Mouse (Mus musculus) midbrain, embryonic 13.5 days (tissue): ENCODE data around the gene Irx2. TPM values are rescaled to one million over a fixed set of nuclear protein-coding genes. Genes with fewer than 3 reads are reported as not detected.

ENCODE experiments used
- ATAC-seq: fragments of 200-750 bp; cut with Nextera tagmentation; 2 replicates; pipeline ENCODE4 v1.8.0; 2017; ENCODE audit warnings: mild to moderate bottlenecking, moderate TSS enrichment, moderate library complexity
- H3K27ac ChIP-seq: fragments of 300-500 bp; sonication (generic); 2 replicates; pipeline ENCODE4 v1.5.1; 2015; ENCODE audit warnings: inconsistent platforms, mild to moderate bottlenecking, moderate library complexity
- H3K27me3 ChIP-seq: fragments of 300-500 bp; sonication (generic); 2 replicates; pipeline ENCODE4 v1.6.1; 2015; ENCODE audit warnings: mild to moderate bottlenecking, inconsistent platforms
- H3K36me3 ChIP-seq: fragments of 300-500 bp; sonication (generic); 2 replicates; pipeline ENCODE4 v1.6.1; 2015; ENCODE audit warnings: mild to moderate bottlenecking, inconsistent platforms
- H3K4me1 ChIP-seq: fragments of 300-500 bp; sonication (generic); replicated peaks from 2 replicates; pipeline ENCODE4 v1.6.1; 2015; ENCODE audit warnings: inconsistent platforms
- H3K4me2 ChIP-seq: fragments of 300-500 bp; sonication (generic); replicated peaks from 2 replicates; pipeline ENCODE4 v1.6.1; 2015; ENCODE audit warnings: moderate library complexity, mild to moderate bottlenecking, inconsistent platforms
- H3K4me3 ChIP-seq: fragments of 300-500 bp; sonication (generic); replicated peaks from 2 replicates; pipeline ENCODE4 v1.5.1; 2015; ENCODE audit warnings: mild to moderate bottlenecking, inconsistent platforms
- H3K9ac ChIP-seq: fragments of 300-500 bp; sonication (generic); replicated peaks from 2 replicates; pipeline ENCODE4 v1.6.1; 2015; ENCODE audit warnings: mild to moderate bottlenecking, inconsistent platforms
- H3K9me3 ChIP-seq: fragments of 300-500 bp; sonication (generic); 2 replicates; pipeline ENCODE4 v1.6.1; 2016; ENCODE audit warnings: mild to moderate bottlenecking, inconsistent platforms
- WGBS: fragments of 180-500 bp; shearing (Covaris S2); methylation state at CpG from one replicate; pipeline ENCODE4 v1.1.7; 2015; 5-methylcytosine and 5-hydroxymethylcytosine counted together
- polyA plus RNA-seq: library from polyadenylated mRNA; unstranded; fragments of >200 nt; fragmentation: Nextera tagmentation; extraction: Ambion mirVana; gene quantifications from 2 replicates; pipeline ENCODE4 v1.2.1, GENCODE M21; 2015

The Irx2 gene
- polyA plus RNA-seq = 36.7 and 45.1 TPM in 2 replicates

- peak; percentile 91 for ATAC-seq
- H3K9me3 ChIP-seq = no peaks in the 10 kb centered on the region
- H3K4me1 ChIP-seq = peaks cover 71% of the 10 kb centered on the region
- peaks cover 12% of the 10 kb centered on the region for H3K36me3 ChIP-seq
- peak within 1 kb of the TSS; percentile 78 for H3K4me3 ChIP-seq
- peak within 1 kb of the TSS; percentile 94 for H3K27ac ChIP-seq
- peak within 1 kb of the TSS; percentile 77 for H3K4me2 ChIP-seq
- peaks cover 57% of the 10 kb centered on the region for H3K27me3 ChIP-seq
- under 1% methylated on average over 30 of the region's 45 CpGs for WGBS
- H3K9ac ChIP-seq = peak within 1 kb of the TSS; percentile 96
These were observed at the start of gene Irx2 for GRCm38 (mm10) chr13:72628462-72628916. TSS of gene Irx2 (plus strand) at chr13:72628820.

DNA sequence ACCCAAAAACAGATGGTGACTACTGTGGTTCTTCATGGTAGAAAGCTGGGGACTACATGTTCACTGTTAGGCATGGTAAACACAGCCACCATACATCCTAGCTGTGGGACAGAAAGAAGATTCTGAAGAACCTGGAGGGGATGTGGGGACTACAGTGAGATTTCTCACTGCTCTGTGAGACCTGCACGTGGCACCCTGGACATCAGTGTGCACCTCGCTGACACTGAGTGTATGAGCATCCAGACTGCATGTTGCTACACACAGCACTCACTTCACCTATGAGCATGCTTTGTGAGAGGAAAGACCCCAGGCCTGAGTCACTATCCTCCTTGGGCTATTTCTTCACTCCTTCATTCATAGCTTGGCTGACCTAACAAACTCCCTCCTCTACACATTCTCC lies 47.3 kb upstream of the Irx2 start:
- Histone ChIP-seq H3K4me1 (peaks cover 6% of the 10 kb centered on the region), H3K9me3 (no peaks in the 10 kb centered on the region; the same call in 1 of the 2 replicates), H3K4me3 (no peak overlapping the region), H3K4me2 (no peak overlapping the region), H3K27ac (no peak overlapping the region), H3K36me3 (no peaks in the 10 kb centered on the region), H3K9ac (no peak overlapping the region), H3K27me3 (no peaks in the 10 kb centered on the region)
- no peak for ATAC-seq
- WGBS = 94% methylated on average over 2 of the region's 2 CpGs

GRCm38 (mm10) chr13:72592526-72592925 lies 36.1 kb upstream of the Irx2 start:
- WGBS = 75% methylated on average over 4 of the region's 4 CpGs

GRCm38 (mm10) chr13:72593310-72593709 lies 35.3 kb upstream of the Irx2 start:
- Histone ChIP-seq H3K9ac (no peak overlapping the region), H3K27me3 (no peaks in the 10 kb centered on the region)
- WGBS = 84% methylated on average over 6 of the region's 6 CpGs

More at GRCm38 (mm10) chr13:72592526-72592925, 36.1 kb upstream of the Irx2 start:
- H3K9ac ChIP-seq = no peak overlapping the region
- H3K27ac ChIP-seq = no peak overlapping the region
- H3K36me3 ChIP-seq = no peaks in the 10 kb centered on the region
- no peak for ATAC-seq
- H3K4me1 ChIP-seq = no peaks in the 10 kb centered on the region
- H3K9me3 ChIP-seq = no peaks in the 10 kb centered on the region
- no peaks in the 10 kb centered on the region for H3K27me3 ChIP-seq
- no peak overlapping the region for H3K4me3 ChIP-seq
- no peak overlapping the region for H3K4me2 ChIP-seq

DNA sequence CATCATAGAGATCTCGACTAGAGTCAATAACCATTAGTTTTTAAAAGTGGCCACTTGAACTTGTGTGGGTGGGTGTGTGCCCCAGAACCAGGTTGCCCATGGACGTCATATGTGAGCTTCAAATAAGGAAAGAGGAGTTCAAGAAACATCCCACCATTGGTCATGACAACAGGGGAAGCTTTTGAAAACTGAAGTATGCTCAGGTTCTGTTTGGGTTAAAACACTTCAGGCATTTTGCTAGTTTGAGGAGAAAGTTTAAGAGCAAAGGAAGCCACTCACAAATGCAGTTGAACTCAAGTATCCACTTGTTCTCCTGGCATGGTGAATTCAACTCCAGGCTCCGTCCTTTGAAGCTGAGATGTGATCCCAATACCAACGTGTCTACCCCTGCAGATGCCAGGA lies 34.9 kb upstream of the Irx2 start:
- Histone ChIP-seq H3K4me2 (no peak overlapping the region), H3K27me3 (no peaks in the 10 kb centered on the region), H3K4me3 (no peak overlapping the region), H3K9ac (no peak overlapping the region), H3K4me1 (no peaks in the 10 kb centered on the region), H3K27ac (no peak overlapping the region), H3K9me3 (no peaks in the 10 kb centered on the region), H3K36me3 (no peaks in the 10 kb centered on the region)
- WGBS = 93% methylated on average over 4 of the region's 4 CpGs
- no peak for ATAC-seq

More at GRCm38 (mm10) chr13:72593310-72593709, 35.3 kb upstream of the Irx2 start:
- no peaks in the 10 kb centered on the region for H3K4me1 ChIP-seq
- no peak for ATAC-seq
- H3K4me2 ChIP-seq = no peak overlapping the region
- H3K9me3 ChIP-seq = no peaks in the 10 kb centered on the region
- H3K36me3 ChIP-seq = no peaks in the 10 kb centered on the region
- no peak overlapping the region for H3K27ac ChIP-seq
- no peak overlapping the region for H3K4me3 ChIP-seq

- H3K4me2 ChIP-seq = no peak overlapping the region
- no peak for ATAC-seq
- H3K9ac ChIP-seq = no peak overlapping the region
- no peaks in the 10 kb centered on the region for H3K9me3 ChIP-seq
- H3K36me3 ChIP-seq = no peaks in the 10 kb centered on the region
- 96% methylated on average over 3 of the region's 3 CpGs for WGBS
- no peak overlapping the region for H3K4me3 ChIP-seq
- no peak overlapping the region for H3K27ac ChIP-seq
- H3K27me3 ChIP-seq = no peaks in the 10 kb centered on the region
- no peaks in the 10 kb centered on the region for H3K4me1 ChIP-seq
These were observed 29.4 kb upstream of the Irx2 start for GRCm38 (mm10) chr13:72599254-72599653.

- WGBS = 60% methylated on average over 16 of the region's 16 CpGs
- Histone ChIP-seq H3K9ac (no peak overlapping the region), H3K9me3 (no peaks in the 10 kb centered on the region), H3K27ac (no peak overlapping the region), H3K4me1 (no peaks in the 10 kb centered on the region), H3K4me3 (no peak overlapping the region), H3K4me2 (no peak overlapping the region), H3K36me3 (no peaks in the 10 kb centered on the region), H3K27me3 (0 out of 2 replicates have a peak, but pooled peaks cover 7% of the 10 kb centered on the region)
- no peak for ATAC-seq
These were observed 19.9 kb upstream of the Irx2 start for GRCm38 (mm10) chr13:72608706-72609105.

- no peak for ATAC-seq
- Histone ChIP-seq H3K36me3 (no peaks in the 10 kb centered on the region), H3K4me3 (no peak overlapping the region), H3K9me3 (no peaks in the 10 kb centered on the region), H3K9ac (no peak overlapping the region), H3K4me2 (no peak overlapping the region), H3K4me1 (no peaks in the 10 kb centered on the region), H3K27me3 (0 out of 2 replicates have a peak, but pooled peaks cover 7% of the 10 kb centered on the region), H3K27ac (no peak overlapping the region)
- 88% methylated on average over 2 of the region's 2 CpGs for WGBS
These were observed 18.3 kb upstream of the Irx2 start for GRCm38 (mm10) chr13:72610277-72610676.

DNA sequence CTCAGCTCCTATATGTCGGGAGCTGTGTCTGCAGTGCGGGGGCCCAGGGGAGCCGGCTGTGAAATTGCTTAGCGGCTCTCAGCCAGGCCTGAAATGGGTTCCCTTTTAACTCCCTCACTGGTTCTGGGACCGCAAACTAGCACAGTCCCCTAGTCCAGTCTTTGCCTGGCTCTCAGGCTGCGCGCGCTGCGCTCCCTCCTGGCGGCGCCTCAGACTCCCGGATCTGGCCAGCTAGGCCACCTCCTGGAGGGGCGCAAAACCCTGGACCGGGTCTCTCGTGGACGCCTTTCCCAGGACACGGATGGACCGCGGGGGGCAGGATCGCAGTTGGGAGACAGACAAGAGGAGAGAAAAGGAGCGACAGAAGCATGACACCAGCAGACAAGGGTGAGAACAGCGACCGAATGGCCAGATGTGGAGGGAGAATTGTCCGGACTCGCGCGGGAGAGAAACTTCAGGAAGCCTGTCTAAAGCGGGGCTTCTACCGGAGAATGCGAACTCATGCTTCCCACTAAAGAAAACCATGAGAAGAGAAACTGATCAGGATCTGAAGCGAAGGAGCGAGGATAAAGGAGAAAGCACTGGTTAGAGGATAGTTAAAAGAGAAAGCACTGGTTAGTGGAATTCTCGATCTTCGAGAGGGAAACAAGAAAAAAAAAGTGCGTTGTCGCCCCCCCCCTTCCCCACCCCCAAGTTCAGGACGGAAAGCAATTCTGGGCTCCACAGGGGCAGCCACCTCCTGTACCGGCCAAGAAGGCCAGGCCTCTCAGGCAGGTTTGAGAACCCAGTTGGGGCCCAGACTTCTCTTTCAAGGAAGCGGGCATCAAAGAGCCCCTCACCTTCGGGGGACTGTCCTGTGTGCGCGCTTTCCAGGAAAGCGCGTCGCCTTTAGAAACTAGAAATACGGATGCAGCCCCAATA lies 4.4 kb upstream of the Irx2 start:
- Histone ChIP-seq H3K9me3 (no peaks in the 10 kb centered on the region), H3K27me3 (peaks cover 70% of the 10 kb centered on the region), H3K4me2 (peak overlapping the region; percentile 77), H3K4me3 (peak overlapping the region; percentile 78), H3K27ac (peak overlapping the region; percentile 17; the same call in 1 of the 2 replicates), H3K4me1 (peaks cover 47% of the 10 kb centered on the region), H3K9ac (peak overlapping the region; percentile 57), H3K36me3 (no peaks in the 10 kb centered on the region)
- 0 out of 2 replicates have a peak, but pooled peaks have one; percentile 9 for ATAC-seq
- under 1% methylated on average over 46 of the region's 46 CpGs for WGBS

DNA sequence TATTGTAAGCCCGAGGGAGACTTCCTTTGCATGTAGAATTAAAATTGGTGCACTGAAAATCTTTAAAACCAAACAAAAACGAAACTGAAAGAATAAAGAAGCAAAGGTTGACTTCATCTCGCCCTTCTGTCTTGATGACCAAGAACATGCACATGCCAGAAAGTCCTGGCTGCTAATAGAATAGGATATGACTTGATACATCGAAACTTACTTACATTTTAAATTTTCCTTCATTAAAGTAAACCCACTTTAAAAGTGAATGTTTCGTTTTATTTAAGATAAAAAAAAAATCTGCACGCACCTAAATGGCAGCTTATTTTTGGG lies 3.8 kb upstream of the Irx2 start:
- Histone ChIP-seq H3K4me1 (peaks cover 47% of the 10 kb centered on the region), H3K9ac (0 out of 2 replicates have a peak overlapping the region, but pooled peaks have one; percentile 57), H3K9me3 (no peaks in the 10 kb centered on the region), H3K27me3 (peaks cover 70% of the 10 kb centered on the region), H3K27ac (no peak overlapping the region), H3K36me3 (no peaks in the 10 kb centered on the region), H3K4me2 (peak overlapping the region; percentile 77), H3K4me3 (peak overlapping the region; percentile 78)
- no peak for ATAC-seq
- 6% methylated on average over 6 of the region's 6 CpGs for WGBS

DNA sequence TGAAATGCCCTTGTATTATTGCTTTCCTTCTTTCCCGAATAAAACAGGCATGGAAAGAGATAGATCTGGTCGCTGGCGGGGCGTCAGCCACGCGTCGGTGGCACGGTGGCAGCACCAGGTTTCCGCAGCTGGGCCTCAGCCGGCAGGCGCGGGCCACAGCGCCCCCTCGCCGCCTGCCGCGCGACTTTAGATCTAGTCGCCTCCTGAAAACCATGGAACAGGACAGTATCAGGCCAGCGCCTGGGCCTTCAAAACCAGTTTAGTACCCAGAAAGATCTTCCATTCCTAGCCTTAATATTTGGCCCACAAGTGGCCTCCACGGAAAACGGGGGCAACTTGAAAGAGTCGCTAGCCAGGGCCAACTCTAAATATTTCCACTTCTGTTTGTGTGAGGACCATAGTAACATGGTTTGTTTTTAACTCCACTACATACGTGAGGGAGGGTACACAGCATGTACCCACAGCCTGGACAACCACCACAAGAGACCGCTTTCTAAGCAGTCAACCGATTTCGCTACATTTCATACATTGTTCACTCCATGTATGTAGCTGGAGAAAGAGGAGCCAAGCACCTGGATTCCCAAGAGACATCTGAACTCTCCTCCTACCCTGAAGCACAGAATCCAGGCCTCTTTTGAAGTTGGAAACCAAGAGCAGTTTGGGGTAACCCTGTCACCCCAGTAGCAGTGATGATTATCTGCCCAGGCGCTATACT lies 3.2 kb upstream of the Irx2 start:
- no peak overlapping the region for H3K27ac ChIP-seq
- no peak overlapping the region for H3K9ac ChIP-seq
- H3K4me1 ChIP-seq = peaks cover 47% of the 10 kb centered on the region
- H3K4me3 ChIP-seq = peak overlapping the region; percentile 78
- H3K27me3 ChIP-seq = peaks cover 70% of the 10 kb centered on the region
- no peaks in the 10 kb centered on the region for H3K9me3 ChIP-seq
- peak overlapping the region; percentile 77 for H3K4me2 ChIP-seq
- ATAC-seq = no peak
- 9% methylated on average over 28 of the region's 28 CpGs for WGBS
- no peaks in the 10 kb centered on the region for H3K36me3 ChIP-seq
